Mouse (Mus musculus): ENCODE data around the gene Olfr544.

DNA sequence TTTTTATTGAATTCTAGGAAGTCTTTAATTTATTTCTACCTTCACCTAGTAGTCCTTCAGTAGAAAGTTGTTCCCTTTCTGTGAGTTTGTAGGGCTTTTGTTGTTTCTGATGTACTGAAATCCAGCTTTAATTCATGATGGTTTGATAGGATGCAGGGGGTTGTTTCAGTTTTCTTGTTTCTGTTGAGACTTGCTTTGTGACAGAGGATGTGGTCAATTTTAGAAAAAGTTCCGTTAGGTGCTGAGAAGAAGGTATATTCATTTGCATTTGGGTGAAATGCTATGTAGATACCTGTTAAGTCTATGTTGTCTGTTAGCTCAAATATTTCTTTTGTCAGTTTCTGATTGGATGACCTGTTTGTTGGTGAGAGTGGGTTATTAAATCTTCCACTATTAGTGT, 40.9 kb upstream of the Olfr544 start:
- TF ChIP-seq SRF (IDR thresholded peaks at IDR 0.05; ENCODE audit: control insufficient read depth, insufficient read length, low read depth) (no peak), MYOD1 (IDR thresholded peaks at IDR 0.05; ENCODE audit: control insufficient read depth in 1 of 3, insufficient read length in 2 of 3, low read depth in 2 of 3) (no peak), POLR2A (IDR thresholded peaks at IDR 0.05; ENCODE audit: insufficient read length, low read depth) (no peak), E2F4 (IDR thresholded peaks at IDR 0.05; ENCODE audit: insufficient read depth) (no peak), TCF12 (IDR thresholded peaks at IDR 0.05; ENCODE audit: insufficient read depth, poor library complexity, severe bottlenecking) (no peak), MAX (IDR thresholded peaks at IDR 0.05; ENCODE audit: low read depth) (no peak), USF1 (IDR thresholded peaks at IDR 0.05; ENCODE audit: low read depth) (no peak)
